Mouse (Mus musculus): Measurements from ENCODE around the gene Noxo1.

DNA sequence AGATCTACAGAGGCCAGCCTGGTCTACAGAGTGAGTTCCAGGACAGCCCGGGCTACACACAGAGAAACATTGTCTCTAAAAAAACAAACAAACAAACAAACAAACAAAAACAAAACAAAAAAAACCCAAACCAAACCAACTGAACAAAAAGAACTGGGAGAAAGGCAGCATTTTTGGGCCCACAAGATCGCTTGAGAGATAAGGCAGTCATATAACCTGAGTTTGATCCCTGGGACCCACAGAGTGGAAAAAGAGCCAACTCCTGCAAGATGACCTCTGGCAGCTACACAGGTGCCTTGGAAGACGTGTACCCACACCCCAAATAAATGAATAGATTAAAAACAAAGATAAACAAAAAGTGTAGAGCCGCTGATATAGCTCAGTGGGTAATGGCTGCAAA is 41.1 kb upstream of the Noxo1 start:
- TF ChIP-seq POLR2A (IDR thresholded peaks at IDR 0.05; ENCODE audit: borderline replicate concordance, insufficient read depth, low read length) (no peak), CTCF (IDR thresholded peaks at IDR 0.05; ENCODE audit: borderline replicate concordance, insufficient read depth, low read depth, low read length) (no peak)
